Mouse (Mus musculus): Measurements from ENCODE around the gene Olfr211.

- TF ChIP-seq CTCF (conservative IDR thresholded peaks at IDR 0.05; ENCODE audit: insufficient read depth, insufficient read length, low read depth, low read length): no peak
- no peak for TF ChIP-seq POLR2A (IDR thresholded peaks at IDR 0.05; ENCODE audit: low read depth, low read length)
Observed at GRCm38 (mm10) chr6:116485081-116485480, 3.8 kb upstream of the Olfr211 start.
